Mouse (Mus musculus) kidney, adult 2 months (tissue): ENCODE results near the gene Vps51. TPM values are rescaled to one million over a fixed set of nuclear protein-coding genes. Genes with fewer than 3 reads are reported as not detected.

ENCODE experiments used
- DNase-seq: peaks from one replicate; pipeline ENCODE4 v3.0.0; 2021
- H3K27ac ChIP-seq: fragments of 200-500 bp; 2 replicates; pipeline ENCODE4 v1.5.1; 2012; ENCODE audit warnings: low read depth, low read length, control low read depth, inconsistent platforms; ENCODE audit not compliant: insufficient read depth
- H3K27me3 ChIP-seq: fragments of 200-500 bp; replicated peaks from 2 replicates; pipeline ENCODE4 v1.6.1; 2012; ENCODE audit warnings: mild to moderate bottlenecking, moderate library complexity, low read length, inconsistent platforms; ENCODE audit not compliant: control insufficient read depth, insufficient read depth
- H3K36me3 ChIP-seq: fragments of 200-500 bp; 2 replicates; pipeline ENCODE4 v1.6.1; 2012; ENCODE audit warnings: mild to moderate bottlenecking, moderate library complexity, low read length, inconsistent platforms; ENCODE audit not compliant: control insufficient read depth, insufficient read depth
- H3K4me1 ChIP-seq: fragments of 200-500 bp; 2 replicates; pipeline ENCODE4 v1.6.1; 2011; ENCODE audit warnings: low read length; ENCODE audit not compliant: control insufficient read depth, insufficient read depth
- H3K4me3 ChIP-seq: fragments of 200-500 bp; 2 replicates; pipeline ENCODE4 v1.5.1; 2011; ENCODE audit warnings: mild to moderate bottlenecking, low read depth, low read length, control low read depth; ENCODE audit not compliant: insufficient read depth
- CTCF ChIP-seq: fragments of 200-500 bp; conservative IDR thresholded peaks from 2 replicates; pipeline ENCODE4 v1.5.1; 2011; ENCODE audit warnings: low read depth, mild to moderate bottlenecking, control low read depth, low read length, moderate library complexity, mixed read lengths; ENCODE audit not compliant: insufficient read depth, insufficient read length
- POLR2A ChIP-seq: fragments of 200-500 bp; IDR thresholded peaks from one replicate; pipeline ENCODE4 v1.6.1; 2011; ENCODE audit warnings: low read depth, low read length, control low read depth
- WGBS: fragments of 180-500 bp; shearing (Covaris S2); methylation state at CpG from one replicate; pipeline ENCODE4 v1.1.7; 2018; 5-methylcytosine and 5-hydroxymethylcytosine counted together
- polyA plus RNA-seq: library from polyadenylated mRNA; depleted of rRNA; stranded (reverse); fragments of >200 nt; gene quantifications from 2 replicates; pipeline ENCODE4 v1.2.3, GENCODE M21; 2012

The Vps51 gene
- polyA plus RNA-seq, 1 experiment = 65.0 TPM

GRCm38 (mm10) chr19:6073889-6074288, 3.1 kb downstream of the Vps51 start:
- no peak for DNase-seq
- Histone ChIP-seq H3K27me3 (no peaks in the 10 kb centered on the region), H3K4me1 (peaks cover 5% of the 10 kb centered on the region), H3K4me3 (no peak overlapping the region), H3K36me3 (no peaks in the 10 kb centered on the region; the same call in 1 of the 2 replicates), H3K27ac (no peak overlapping the region)
- 93% methylated on average over 5 of the region's 5 CpGs for WGBS
- TF ChIP-seq CTCF = no peak
- no peak for TF ChIP-seq POLR2A

GRCm38 (mm10) chr19:6071261-6071660, 5.8 kb downstream of the Vps51 start:
- TF ChIP-seq CTCF = no peak
- TF ChIP-seq POLR2A = no peak
- Histone ChIP-seq H3K27ac (no peak overlapping the region), H3K27me3 (no peaks in the 10 kb centered on the region), H3K4me3 (no peak overlapping the region), H3K36me3 (no peaks in the 10 kb centered on the region; the same call in 1 of the 2 replicates), H3K4me1 (peaks cover 11% of the 10 kb centered on the region)
- 91% methylated on average over 19 of the region's 19 CpGs for WGBS
- DNase-seq = no peak

- DNase-seq = no peak
- H3K4me3 ChIP-seq = no peak overlapping the region
- H3K27ac ChIP-seq = no peak overlapping the region
- peaks cover 8% of the 10 kb centered on the region; the same call in 1 of the 2 replicates for H3K4me1 ChIP-seq
- no peaks in the 10 kb centered on the region; the same call in 1 of the 2 replicates for H3K36me3 ChIP-seq
- TF ChIP-seq POLR2A (no peak), CTCF (no peak)
- H3K27me3 ChIP-seq = no peaks in the 10 kb centered on the region
- WGBS = 93% methylated on average over 31 of the region's 31 CpGs
Measured at GRCm38 (mm10) chr19:6070571-6071250, 6.3 kb downstream of the Vps51 start.

GRCm38 (mm10) chr19:6069851-6070250, 7.2 kb downstream of the Vps51 start:
- H3K4me1 ChIP-seq = peaks cover 8% of the 10 kb centered on the region; the same call in 1 of the 2 replicates
- 91% methylated on average over 10 of the region's 10 CpGs for WGBS
- no peak overlapping the region for H3K27ac ChIP-seq
- TF ChIP-seq CTCF (no peak), POLR2A (no peak)
- no peaks in the 10 kb centered on the region; the same call in 1 of the 2 replicates for H3K36me3 ChIP-seq
- H3K4me3 ChIP-seq = no peak overlapping the region
- DNase-seq = no peak
- no peaks in the 10 kb centered on the region for H3K27me3 ChIP-seq

GRCm38 (mm10) chr19:6068951-6069350, 8.1 kb downstream of the Vps51 start:
- no peaks in the 10 kb centered on the region; the same call in 1 of the 2 replicates for H3K36me3 ChIP-seq
- WGBS = 78% methylated on average over 4 of the region's 4 CpGs
- peaks cover 8% of the 10 kb centered on the region; the same call in 1 of the 2 replicates for H3K4me1 ChIP-seq
- DNase-seq = no peak
- no peak overlapping the region for H3K27ac ChIP-seq
- no peak overlapping the region for H3K4me3 ChIP-seq
- no peaks in the 10 kb centered on the region for H3K27me3 ChIP-seq
- TF ChIP-seq POLR2A = no peak
- no peak for TF ChIP-seq CTCF

GRCm38 (mm10) chr19:6067724-6068415, 9.2 kb downstream of the Vps51 start, which contains the start of gene Tm7sf2:
Gene Tm7sf2, minus strand, starts transcription at chr19:6068373.
- H3K27ac ChIP-seq = no peak within 1 kb of the TSS
- WGBS = 9% methylated on average over 33 of the region's 33 CpGs
- TF ChIP-seq POLR2A (peak; percentile 5), CTCF (no peak)
- peak within 1 kb of the TSS; percentile 37 for H3K4me3 ChIP-seq
- H3K27me3 ChIP-seq = no peaks in the 10 kb centered on the region
- no peaks in the 10 kb centered on the region; the same call in 1 of the 2 replicates for H3K36me3 ChIP-seq
- peaks cover 9% of the 10 kb centered on the region for H3K4me1 ChIP-seq
- peak; percentile 96 for DNase-seq

- DNase-seq = peak; percentile 84
- under 1% methylated on average over 30 of the region's 30 CpGs for WGBS
- H3K4me1 ChIP-seq = peaks cover 16% of the 10 kb centered on the region
- H3K27ac ChIP-seq = no peak overlapping the region
- H3K27me3 ChIP-seq = no peaks in the 10 kb centered on the region
- no peaks in the 10 kb centered on the region; the same call in 1 of the 2 replicates for H3K36me3 ChIP-seq
- H3K4me3 ChIP-seq = peak overlapping the region; percentile 37
- no peak for TF ChIP-seq POLR2A
- peak; percentile 90 for TF ChIP-seq CTCF
Measured at GRCm38 (mm10) chr19:6067011-6067723, 9.9 kb downstream of the Vps51 start.
